Mouse (Mus musculus): ENCODE measurements around the gene Plekha4.

Plekha4 gene

DNA sequence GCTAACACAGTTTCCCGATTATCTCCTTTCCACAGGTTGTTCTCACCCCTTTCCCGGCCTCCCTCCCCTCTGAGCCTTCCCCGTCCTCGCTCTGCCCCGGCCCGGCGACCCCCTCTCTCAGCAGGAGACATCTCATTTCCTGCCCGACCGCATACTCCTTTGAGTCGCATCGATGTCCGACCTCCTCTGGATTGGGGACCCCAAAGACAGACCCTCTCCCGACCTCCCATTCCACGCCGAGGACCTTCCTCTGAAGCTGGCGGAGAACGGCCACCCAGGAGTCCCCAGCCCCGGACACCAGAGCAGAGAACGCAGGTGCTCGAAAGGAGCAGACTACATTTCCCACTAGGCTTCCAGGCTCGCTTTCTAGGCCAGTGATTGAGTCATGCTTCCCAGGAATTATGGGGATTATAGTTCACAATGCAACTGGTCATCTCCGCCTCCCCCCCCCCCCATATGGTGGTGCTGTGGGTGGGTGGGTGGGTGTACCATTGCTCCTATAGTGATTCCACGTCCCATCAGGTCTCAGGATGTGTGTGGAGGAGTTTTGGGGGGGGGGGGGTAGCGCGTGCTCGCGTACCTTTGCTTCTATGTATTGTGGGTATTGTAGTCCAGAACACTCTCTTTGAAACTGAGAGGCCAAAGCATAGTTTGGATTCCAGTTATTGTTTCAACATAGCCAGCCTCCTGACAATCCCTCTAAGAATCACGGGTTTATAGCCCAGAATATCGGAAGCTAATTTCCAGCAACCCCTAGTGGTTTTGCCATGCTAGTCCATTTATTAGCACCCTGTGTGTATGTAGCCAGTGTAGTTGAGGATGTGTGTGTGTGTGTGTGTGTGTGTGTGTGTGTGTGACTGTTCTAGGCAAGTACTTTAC lies 12.3 kb downstream of the Plekha4 start:
- DNase-seq (ENCODE audit: low read depth) = peak; percentile 85

DNA sequence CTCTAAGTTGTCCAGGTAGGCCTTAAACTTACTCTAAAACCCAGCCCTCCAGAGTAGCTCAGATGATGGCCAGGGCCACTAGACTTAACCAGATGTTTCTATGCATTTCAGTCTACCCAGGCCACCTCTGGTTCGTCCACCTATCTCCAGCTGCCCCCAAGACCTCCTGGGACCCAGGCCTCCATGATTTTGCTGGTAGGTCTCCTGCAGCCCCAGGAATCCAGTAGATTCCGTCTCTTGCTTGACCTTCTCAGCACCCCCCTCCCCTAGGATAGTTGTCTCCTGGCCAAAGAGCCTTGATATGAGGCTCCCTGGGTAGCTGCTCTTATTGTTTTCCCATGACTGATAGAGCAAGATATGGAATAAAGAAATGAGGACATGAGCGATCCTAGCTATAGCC lies 13.0 kb downstream of the Plekha4 start:
- no peak for DNase-seq (ENCODE audit: low read depth)

GRCm38 (mm10) chr7:45540213-45540612 lies 14.1 kb downstream of the Plekha4 start:
- no peak for DNase-seq (ENCODE audit: low read depth)

- peak; percentile 30 for DNase-seq (ENCODE audit: low read depth)
These were observed 18.4 kb downstream of the Plekha4 start for GRCm38 (mm10) chr7:45544525-45544924.

GRCm38 (mm10) chr7:45549641-45550436 lies 23.7 kb downstream of the Plekha4 start:
- DNase-seq (ENCODE audit: low read depth) = no peak

DNA sequence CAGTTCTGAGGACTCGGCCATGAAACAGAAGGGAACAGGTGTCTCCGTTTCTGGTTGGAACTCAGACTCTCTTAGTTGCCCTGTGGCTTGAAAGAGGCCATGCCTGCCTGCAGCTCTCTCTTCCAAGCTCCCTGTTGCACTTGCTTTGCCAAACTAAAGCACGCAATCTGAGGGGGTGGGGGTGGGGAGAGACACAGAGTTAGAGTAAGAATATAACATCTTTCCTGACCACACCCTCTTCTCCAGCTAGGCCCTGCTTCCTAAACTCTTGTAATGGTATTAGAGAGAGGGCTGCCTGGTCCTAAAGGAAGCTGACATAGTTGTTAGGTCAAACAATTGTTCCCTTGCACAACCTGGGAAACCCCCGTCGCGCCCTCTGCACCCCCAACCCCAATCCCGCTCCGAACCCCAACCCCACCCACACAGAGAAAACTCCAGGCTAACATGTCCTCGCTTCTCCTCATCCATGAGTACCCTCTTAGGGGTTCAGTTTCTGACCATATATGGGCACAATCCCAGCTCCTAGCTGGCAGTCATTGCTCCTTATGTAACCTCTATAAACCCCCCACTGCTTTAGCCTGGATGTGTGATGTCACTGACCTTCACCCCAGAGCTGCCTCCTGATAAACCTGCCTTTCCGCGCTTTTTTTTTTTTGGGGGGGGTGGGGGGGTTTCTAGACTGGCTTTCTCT lies 24.8 kb downstream of the Plekha4 start:
- DNase-seq (ENCODE audit: low read depth) = no peak

- DNase-seq (ENCODE audit: low read depth) = no peak
These were observed 25.4 kb downstream of the Plekha4 start for GRCm38 (mm10) chr7:45551512-45551883.

DNA sequence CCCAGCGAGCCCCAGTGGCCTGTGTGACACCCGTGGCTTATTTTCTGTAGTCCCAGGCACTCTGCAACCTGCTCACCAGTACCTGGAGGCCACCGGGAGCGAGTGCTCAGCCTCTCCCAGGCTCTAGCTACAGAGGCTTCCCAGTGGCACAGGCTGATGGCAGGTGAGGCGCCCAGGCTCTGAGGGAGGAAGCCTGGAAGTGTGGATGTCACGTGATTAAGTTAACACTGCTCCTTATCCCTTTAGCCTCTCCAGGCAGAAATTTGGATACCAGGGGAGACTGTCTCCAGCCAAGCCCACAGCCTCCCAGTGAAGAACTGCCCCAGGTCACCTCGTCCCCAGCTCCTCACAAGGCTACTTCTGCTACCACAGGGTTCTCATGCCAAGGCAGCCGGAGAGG lies 27.4 kb downstream of the Plekha4 start:
- DNase-seq (ENCODE audit: low read depth) = no peak

- no peak for DNase-seq (ENCODE audit: low read depth)
These were observed 27.9 kb downstream of the Plekha4 start for GRCm38 (mm10) chr7:45553990-45554389.

GRCm38 (mm10) chr7:45554744-45555143 lies 28.6 kb downstream of the Plekha4 start, which contains the start of gene Hsd17b14:
Gene Hsd17b14 (plus strand): TSS chr7:45554893.
- no peak for DNase-seq (ENCODE audit: low read depth)

DNA sequence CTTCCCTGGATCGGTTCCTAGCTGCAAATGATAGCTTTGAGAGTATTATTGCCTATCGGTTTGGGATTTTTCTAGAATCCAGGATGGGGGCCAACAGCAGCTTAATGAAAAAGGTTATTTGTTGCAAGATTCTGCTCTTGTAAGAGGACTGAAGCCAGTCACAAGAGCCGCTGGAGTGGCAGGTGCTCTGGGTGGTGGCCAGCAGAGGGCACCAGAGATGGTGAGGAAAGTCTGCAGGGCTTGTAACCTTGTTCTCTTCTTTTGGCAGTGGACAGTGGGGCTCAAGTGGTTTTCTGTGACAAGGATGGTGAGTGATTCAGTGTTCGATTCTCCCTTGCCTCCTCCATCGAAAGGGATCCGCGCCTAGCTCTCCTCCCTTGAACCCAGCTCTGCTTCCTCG lies 29.7 kb downstream of the Plekha4 start:
- peak; percentile 86 for DNase-seq (ENCODE audit: low read depth)

DNA sequence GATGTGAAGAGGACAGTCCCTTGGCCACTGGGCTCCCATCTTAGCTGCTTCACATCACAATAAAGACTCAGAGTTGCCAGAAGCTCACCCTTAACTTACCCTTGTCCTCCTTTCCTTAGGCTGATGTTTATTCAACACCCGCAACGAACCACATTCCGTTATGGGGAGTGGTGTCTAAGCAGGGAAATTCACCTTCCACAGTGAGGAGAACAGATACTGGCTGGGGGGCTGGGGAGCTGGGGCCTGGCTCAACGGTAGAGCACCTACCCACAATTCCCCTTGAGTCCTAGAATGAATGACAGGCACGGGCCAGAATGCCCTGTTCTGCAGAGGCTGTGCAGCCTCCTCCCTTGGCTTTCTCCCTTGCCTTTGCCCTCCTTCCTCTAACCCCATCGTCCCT lies 32.8 kb downstream of the Plekha4 start:
- no peak for DNase-seq (ENCODE audit: low read depth)

DNA sequence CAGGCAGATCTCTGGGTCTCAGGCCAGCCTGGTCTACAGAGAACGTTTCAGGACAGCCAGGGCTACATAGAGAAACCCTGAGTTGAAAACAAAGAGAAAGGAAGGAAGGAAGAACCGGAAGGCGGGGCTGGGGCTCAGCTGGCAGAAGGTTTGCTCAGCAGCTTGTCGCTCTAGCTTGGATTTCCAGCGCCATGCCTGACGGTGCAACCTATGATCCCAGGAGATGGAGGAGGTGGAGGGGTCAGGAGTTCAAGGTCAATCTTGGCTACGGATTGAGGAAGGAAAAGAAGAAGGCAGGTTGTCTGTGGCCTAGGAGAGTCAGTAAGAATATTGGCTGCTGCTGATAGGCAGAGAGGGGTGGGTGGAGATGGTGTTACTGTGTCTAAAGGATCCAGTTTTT lies 34.1 kb downstream of the Plekha4 start:
- DNase-seq (ENCODE audit: low read depth) = peak; percentile 51

- DNase-seq (ENCODE audit: low read depth) = peak; percentile 80
These were observed 34.9 kb downstream of the Plekha4 start for GRCm38 (mm10) chr7:45560843-45561623.

DNA sequence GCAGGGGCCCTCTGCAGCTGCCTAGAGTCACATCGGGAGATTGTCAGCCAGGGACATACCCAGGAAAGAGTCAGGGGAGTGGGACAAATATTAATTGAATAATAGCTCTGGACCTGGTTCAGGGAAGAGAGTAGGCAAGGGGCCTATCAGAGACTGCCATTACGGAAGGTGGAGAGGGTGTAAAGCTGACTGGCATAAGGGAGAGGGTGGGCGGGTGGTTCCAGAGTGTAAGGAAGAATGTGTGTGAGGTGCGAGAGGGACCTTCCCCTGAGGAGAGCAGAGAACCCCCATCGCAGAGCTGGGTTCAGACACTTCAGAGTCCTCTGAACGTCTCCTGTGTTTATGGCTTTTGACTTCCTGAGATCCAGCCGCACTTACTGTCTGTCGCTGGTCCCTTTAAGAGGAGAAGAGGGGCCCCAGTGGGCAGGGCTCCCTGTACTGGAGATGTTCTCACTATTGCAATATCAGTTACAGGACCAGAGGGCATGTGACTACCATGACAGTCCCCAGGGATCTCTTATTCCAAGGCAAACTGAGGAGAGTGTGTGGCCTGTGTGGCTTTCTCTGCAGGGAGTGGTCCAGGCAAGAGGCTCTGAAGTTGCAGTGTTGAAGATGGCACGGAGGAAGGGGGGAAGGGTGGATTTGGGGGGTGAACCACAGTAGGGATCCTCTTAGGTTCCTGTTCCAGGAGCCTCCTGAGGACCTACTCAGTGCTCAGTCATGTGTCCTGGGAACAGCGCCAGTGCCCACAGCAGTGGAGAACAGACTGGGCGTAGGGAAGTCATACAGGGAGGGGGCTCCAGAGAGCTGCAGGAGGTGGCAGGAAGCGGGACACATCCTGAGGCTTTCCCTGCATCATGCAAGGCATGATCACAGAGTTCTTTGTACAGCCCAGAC lies 35.7 kb downstream of the Plekha4 start:
- DNase-seq (ENCODE audit: low read depth) = peak; percentile 56

- DNase-seq (ENCODE audit: low read depth) = no peak
These were observed 38.7 kb downstream of the Plekha4 start for GRCm38 (mm10) chr7:45564811-45565210.

DNA sequence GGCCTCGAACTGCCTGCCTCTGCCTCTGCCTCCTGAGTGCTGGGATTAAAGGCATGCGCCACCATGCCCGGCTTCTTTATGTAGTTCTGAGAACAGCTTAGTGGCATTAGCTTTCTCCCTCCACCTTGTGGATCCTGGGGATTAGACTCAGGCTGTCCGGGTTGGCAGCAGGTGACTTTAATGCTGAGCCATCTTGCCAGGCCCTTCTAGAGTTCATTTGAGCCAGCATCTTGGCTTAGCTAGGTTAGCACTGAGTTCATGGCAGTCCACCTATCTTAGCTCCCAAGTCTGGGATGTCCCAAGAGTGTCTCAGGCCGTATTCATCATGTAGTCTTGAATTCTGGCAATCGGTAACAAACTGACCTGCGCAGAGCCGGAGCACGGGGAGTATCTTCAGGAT lies 39.3 kb downstream of the Plekha4 start:
- no peak for DNase-seq (ENCODE audit: low read depth)

GRCm38 (mm10) chr7:45567112-45567779 lies 41.1 kb downstream of the Plekha4 start:
- no peak for DNase-seq (ENCODE audit: low read depth)

- DNase-seq (ENCODE audit: low read depth) = peak; percentile 96
These were observed 41.8 kb downstream of the Plekha4 start for GRCm38 (mm10) chr7:45567780-45568516.

Data from 416B (cell line).